Mouse (Mus musculus) stomach, embryonic 16.5 days (tissue): ENCODE results near the gene Pmm2. TPM values are rescaled to one million over a fixed set of nuclear protein-coding genes. Genes with fewer than 3 reads are reported as not detected.

ENCODE experiments used
- ATAC-seq: fragments of 200-750 bp; cut with Nextera tagmentation; 2 replicates; pipeline ENCODE4 v1.8.0; 2017; ENCODE audit warnings: moderate number of reproducible peaks, moderate TSS enrichment; ENCODE audit not compliant: insufficient read depth, low FRiP score
- H3K27ac ChIP-seq: fragments of 300-500 bp; sonication (generic); 2 replicates; pipeline ENCODE4 v1.5.1; 2014; ENCODE audit warnings: low read length
- H3K27me3 ChIP-seq: fragments of 300-500 bp; sonication (generic); 2 replicates; pipeline ENCODE4 v1.6.1; 2014; ENCODE audit warnings: low read length, control low read depth, mixed read lengths; ENCODE audit not compliant: control insufficient read depth, insufficient read depth
- H3K36me3 ChIP-seq: fragments of 300-500 bp; sonication (generic); 2 replicates; pipeline ENCODE4 v1.6.1; 2014; ENCODE audit warnings: low read length; ENCODE audit not compliant: control insufficient read depth, insufficient read depth
- H3K4me1 ChIP-seq: fragments of 300-500 bp; sonication (generic); 2 replicates; pipeline ENCODE4 v1.6.1; 2014; ENCODE audit warnings: low read length, control low read depth, mixed read lengths; ENCODE audit not compliant: control insufficient read depth, insufficient read depth
- H3K4me2 ChIP-seq: fragments of 300-500 bp; sonication (generic); 2 replicates; pipeline ENCODE4 v1.6.1; 2014; ENCODE audit warnings: low read depth, low read length, mixed read lengths
- H3K4me3 ChIP-seq: fragments of 300-500 bp; sonication (generic); replicated peaks from 2 replicates; pipeline ENCODE4 v1.5.1; 2014; ENCODE audit warnings: mild to moderate bottlenecking, low read length
- H3K9ac ChIP-seq: fragments of 300-500 bp; sonication (generic); 2 replicates; pipeline ENCODE4 v1.6.1; 2014; ENCODE audit warnings: low read length
- H3K9me3 ChIP-seq: fragments of 300-500 bp; sonication (generic); replicated peaks from 2 replicates; pipeline ENCODE4 v1.6.1; 2016; ENCODE audit warnings: low read length, control low read depth; ENCODE audit not compliant: control insufficient read depth
- WGBS: fragments of 180-500 bp; shearing (Covaris S2); extraction: QIAGEN DNeasy Blood & Tissue Kit; methylation state at CpG from one replicate; pipeline ENCODE4 v1.1.7; 2014; 5-methylcytosine and 5-hydroxymethylcytosine counted together
- polyA plus RNA-seq: library from polyadenylated mRNA; unstranded; fragments of >200 nt; fragmentation: Nextera tagmentation; extraction: Ambion mirVana; gene quantifications from 2 replicates; pipeline ENCODE4 v1.2.1, GENCODE M21; 2015

Pmm2 gene
- polyA plus RNA-seq, 1 experiment from 2014 or later = 63.4 TPM

- Histone ChIP-seq H3K4me3 (no peak within 1 kb of the TSS), H3K4me2 (no peak within 1 kb of the TSS), H3K36me3 (no peaks in the 10 kb centered on the region), H3K4me1 (peaks cover 4% of the 10 kb centered on the region), H3K9ac (no peak within 1 kb of the TSS), H3K27me3 (no peaks in the 10 kb centered on the region), H3K9me3 (no peaks in the 10 kb centered on the region), H3K27ac (no peak within 1 kb of the TSS)
- 79% methylated on average over 5 of the region's 5 CpGs for WGBS
- no peak for ATAC-seq
Measured at GRCm38 (mm10) chr16:8680470-8680869, 43.0 kb downstream of the Pmm2 start, which contains the start of gene Gm5767. Gm5767 (plus strand) TSS chr16:8680770.

- H3K9me3 ChIP-seq = no peaks in the 10 kb centered on the region
- ATAC-seq = no peak
- no peaks in the 10 kb centered on the region for H3K27me3 ChIP-seq
- no peak overlapping the region for H3K27ac ChIP-seq
- no peak overlapping the region for H3K4me2 ChIP-seq
- H3K4me1 ChIP-seq = peaks cover 13% of the 10 kb centered on the region; the same call in 1 of the 2 replicates
- no peak overlapping the region for H3K9ac ChIP-seq
- H3K36me3 ChIP-seq = peaks cover 14% of the 10 kb centered on the region
- 50% methylated on average over 4 of the region's 4 CpGs for WGBS
- H3K4me3 ChIP-seq = no peak overlapping the region
Measured at GRCm38 (mm10) chr16:8685087-8685486, 47.6 kb downstream of the Pmm2 start.

- Histone ChIP-seq H3K27me3 (no peaks in the 10 kb centered on the region), H3K4me3 (no peak overlapping the region), H3K4me2 (no peak overlapping the region), H3K27ac (peak overlapping the region; percentile 20; the same call in 1 of the 2 replicates), H3K4me1 (peaks cover 13% of the 10 kb centered on the region; the same call in 1 of the 2 replicates), H3K9ac (no peak overlapping the region), H3K36me3 (peaks cover 20% of the 10 kb centered on the region), H3K9me3 (no peaks in the 10 kb centered on the region)
- ATAC-seq = peak; percentile 46; the same call in 1 of the 2 replicates
- 54% methylated on average over 7 of the region's 7 CpGs for WGBS
Measured at GRCm38 (mm10) chr16:8686121-8686870, 48.8 kb downstream of the Pmm2 start.

- Histone ChIP-seq H3K27me3 (no peaks in the 10 kb centered on the region), H3K4me1 (peaks cover 13% of the 10 kb centered on the region; the same call in 1 of the 2 replicates), H3K4me2 (no peak overlapping the region), H3K36me3 (peaks cover 26% of the 10 kb centered on the region), H3K9me3 (no peaks in the 10 kb centered on the region), H3K9ac (no peak overlapping the region), H3K27ac (no peak overlapping the region), H3K4me3 (no peak overlapping the region)
- WGBS = 68% methylated on average over 11 of the region's 11 CpGs
- ATAC-seq = peak; percentile 79
Measured at GRCm38 (mm10) chr16:8686871-8687535, 49.5 kb downstream of the Pmm2 start.

GRCm38 (mm10) chr16:8687559-8688112, 50.2 kb downstream of the Pmm2 start:
- no peak overlapping the region for H3K27ac ChIP-seq
- H3K9me3 ChIP-seq = no peaks in the 10 kb centered on the region
- H3K4me1 ChIP-seq = peaks cover 13% of the 10 kb centered on the region; the same call in 1 of the 2 replicates
- peaks cover 26% of the 10 kb centered on the region for H3K36me3 ChIP-seq
- ATAC-seq = no peak
- H3K4me2 ChIP-seq = no peak overlapping the region
- H3K27me3 ChIP-seq = no peaks in the 10 kb centered on the region
- no peak overlapping the region for H3K4me3 ChIP-seq
- H3K9ac ChIP-seq = no peak overlapping the region

GRCm38 (mm10) chr16:8689979-8690656, 52.6 kb downstream of the Pmm2 start:
- H3K4me2 ChIP-seq = no peak overlapping the region
- H3K9ac ChIP-seq = no peak overlapping the region
- peaks cover 41% of the 10 kb centered on the region for H3K36me3 ChIP-seq
- no peak for ATAC-seq
- no peak overlapping the region for H3K4me3 ChIP-seq
- peaks cover 13% of the 10 kb centered on the region; the same call in 1 of the 2 replicates for H3K4me1 ChIP-seq
- H3K9me3 ChIP-seq = no peaks in the 10 kb centered on the region
- 89% methylated on average over 11 of the region's 11 CpGs for WGBS
- no peaks in the 10 kb centered on the region for H3K27me3 ChIP-seq
- H3K27ac ChIP-seq = no peak overlapping the region

- no peak for ATAC-seq
Measured at GRCm38 (mm10) chr16:8691206-8691605, 53.7 kb downstream of the Pmm2 start.

GRCm38 (mm10) chr16:8699556-8699955, 62.1 kb downstream of the Pmm2 start:
- no peak overlapping the region for H3K4me3 ChIP-seq
- H3K36me3 ChIP-seq = peaks cover 37% of the 10 kb centered on the region
- H3K9me3 ChIP-seq = no peaks in the 10 kb centered on the region
- WGBS = 94% methylated on average over 8 of the region's 8 CpGs
- no peak overlapping the region for H3K9ac ChIP-seq
- no peak overlapping the region for H3K4me2 ChIP-seq
- no peaks in the 10 kb centered on the region for H3K4me1 ChIP-seq
- H3K27me3 ChIP-seq = no peaks in the 10 kb centered on the region
- no peak overlapping the region for H3K27ac ChIP-seq
- ATAC-seq = no peak

More at GRCm38 (mm10) chr16:8691206-8691605, 53.7 kb downstream of the Pmm2 start:
- Histone ChIP-seq H3K27ac (no peak overlapping the region), H3K4me1 (peaks cover 13% of the 10 kb centered on the region; the same call in 1 of the 2 replicates), H3K27me3 (no peaks in the 10 kb centered on the region), H3K9ac (no peak overlapping the region), H3K4me2 (no peak overlapping the region), H3K36me3 (peaks cover 47% of the 10 kb centered on the region), H3K4me3 (no peak overlapping the region), H3K9me3 (no peaks in the 10 kb centered on the region)
- WGBS = 89% methylated on average over 7 of the region's 7 CpGs
